Mouse (Mus musculus): Measurements from ENCODE around the gene Rcor1.

Rcor1 gene

DNA sequence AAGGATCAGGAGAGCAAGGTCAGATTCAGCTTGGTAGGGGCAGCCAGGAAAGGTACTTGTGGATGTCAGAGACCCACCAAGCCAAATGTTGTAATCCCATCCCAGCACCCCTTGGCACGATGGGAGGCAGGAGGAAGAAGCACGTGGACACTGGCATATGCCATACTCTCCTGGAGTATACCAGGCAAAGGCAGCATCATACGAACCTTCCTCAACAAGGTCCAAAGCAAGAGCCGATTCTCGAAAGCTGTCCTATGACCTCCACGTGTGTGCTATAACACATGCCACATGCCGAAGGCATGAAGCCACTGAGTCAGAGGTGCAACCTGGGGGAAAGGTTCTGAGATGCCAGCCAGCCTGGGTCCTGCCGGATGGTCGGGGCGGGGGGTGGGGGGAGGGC lies 121.7 kb downstream of the Rcor1 start:
- in situ Hi-C loops (cut with MboI; ENCODE audit: low sequenced_read_pairs), result no loop called here

GRCm38 (mm10) chr12:111161943-111162311 lies 122.8 kb downstream of the Rcor1 start:
- in situ Hi-C loops (cut with MboI; ENCODE audit: low sequenced_read_pairs), result no loop called here

DNA sequence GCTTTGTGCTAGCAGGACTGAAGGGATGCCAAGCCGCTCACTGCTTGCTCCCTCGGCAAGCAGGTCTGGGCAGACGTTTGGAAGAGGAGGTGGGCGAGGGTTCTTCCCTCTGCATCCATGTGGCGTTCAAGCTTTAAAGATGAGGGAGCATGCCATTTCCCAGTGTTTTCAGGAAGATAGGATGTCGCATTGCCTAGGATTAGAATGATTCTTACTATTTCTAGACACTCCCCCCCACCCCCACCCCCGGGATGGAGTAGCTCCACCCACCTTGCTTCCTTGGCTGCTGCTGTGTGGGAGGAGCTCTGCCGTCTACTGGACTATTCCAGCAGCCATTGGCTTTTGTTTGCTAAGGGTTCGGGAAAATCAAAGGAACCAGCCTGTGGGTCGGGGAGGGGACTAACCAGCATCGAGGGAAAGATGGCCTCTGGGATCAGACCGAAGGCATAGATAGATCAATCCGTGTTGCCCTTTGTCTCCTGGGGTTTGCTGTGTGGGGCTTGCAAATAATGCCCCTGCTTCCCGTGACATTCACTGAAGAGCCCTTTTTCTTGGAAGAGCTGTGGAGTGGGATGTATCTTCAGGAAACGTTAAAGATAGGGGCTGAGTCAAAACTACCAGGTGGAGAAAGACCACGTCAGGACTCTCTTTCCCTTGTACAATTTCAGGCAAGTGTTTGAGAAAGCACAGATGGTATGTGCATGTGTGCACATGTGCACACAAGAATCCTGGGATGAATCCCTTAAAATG lies 123.3 kb downstream of the Rcor1 start:
- in situ Hi-C loops (cut with MboI; ENCODE audit: low sequenced_read_pairs), result no loop called here

GRCm38 (mm10) chr12:111164310-111164751 lies 125.2 kb downstream of the Rcor1 start:
- in situ Hi-C loops (cut with MboI; ENCODE audit: low sequenced_read_pairs), result no loop called here

- in situ Hi-C loops (cut with MboI; ENCODE audit: low sequenced_read_pairs), result no loop called here
These were observed 126.1 kb downstream of the Rcor1 start for GRCm38 (mm10) chr12:111165146-111165812.

Measured in CH12F3 (cell line).